Mouse (Mus musculus) liver, embryonic 16.5 days (tissue): ENCODE data around the gene Thbs3. TPM values are rescaled to one million over a fixed set of nuclear protein-coding genes. Genes with fewer than 3 reads are reported as not detected.

Experiments used
- ATAC-seq: fragments of 200-750 bp; cut with Nextera tagmentation; 2 replicates; pipeline ENCODE4 v1.8.0; 2017; ENCODE audit warnings: low read depth, mild to moderate bottlenecking, moderate number of reproducible peaks, moderate library complexity
- H3K27ac ChIP-seq: fragments of 300-500 bp; sonication (generic); 2 replicates; pipeline ENCODE4 v1.5.1; 2014; ENCODE audit warnings: mild to moderate bottlenecking, low read length
- H3K27me3 ChIP-seq: fragments of 300-500 bp; sonication (generic); 2 replicates; pipeline ENCODE4 v1.6.1; 2014; ENCODE audit warnings: low read depth, low read length, mixed read lengths; ENCODE audit not compliant: control insufficient read depth, insufficient read depth
- H3K36me3 ChIP-seq: fragments of 300-500 bp; sonication (generic); 2 replicates; pipeline ENCODE4 v1.6.1; 2014; ENCODE audit warnings: mild to moderate bottlenecking; ENCODE audit not compliant: control insufficient read depth, insufficient read depth
- H3K4me1 ChIP-seq: fragments of 300-500 bp; sonication (generic); 2 replicates; pipeline ENCODE4 v1.6.1; 2014; ENCODE audit warnings: low read depth, low read length, mixed read lengths; ENCODE audit not compliant: control insufficient read depth
- H3K4me2 ChIP-seq: fragments of 300-500 bp; sonication (generic); 2 replicates; pipeline ENCODE4 v1.6.1; 2014; ENCODE audit warnings: low read depth, low read length, mixed read lengths
- H3K4me3 ChIP-seq: fragments of 300-500 bp; sonication (generic); 2 replicates; pipeline ENCODE4 v1.5.1; 2014; ENCODE audit warnings: low read depth, mild to moderate bottlenecking, low read length
- H3K9ac ChIP-seq: fragments of 300-500 bp; sonication (generic); 2 replicates; pipeline ENCODE4 v1.6.1; 2014; ENCODE audit warnings: low read depth, low read length
- H3K9me3 ChIP-seq: fragments of 300-500 bp; sonication (generic); replicated peaks from 2 replicates; pipeline ENCODE4 v1.6.1; 2016; ENCODE audit warnings: low read length; ENCODE audit not compliant: control insufficient read depth
- whole genome bisulfite sequencing: fragments of 180-500 bp; shearing (Covaris S2); extraction: QIAGEN DNeasy Blood & Tissue Kit; methylation state at CpG from one replicate; pipeline ENCODE4 v1.1.7; 2014; ENCODE audit not compliant: insufficient replicate concordance; 5-methylcytosine and 5-hydroxymethylcytosine counted together
- microRNA counts: library from miRNA; unstranded; fragments of <30 nt; microRNA quantifications from one replicate; lab custom pipeline; 2016
- microRNA-seq: library from miRNA; unstranded; fragments of <30 nt; microRNA quantifications from one replicate; pipeline ENCODE4, GENCODE M21; 2016
- polyA plus RNA-seq: library from polyadenylated mRNA; unstranded; fragments of >200 nt; fragmentation: Nextera tagmentation; extraction: Ambion mirVana; gene quantifications from 2 replicates; pipeline ENCODE4 v1.2.1, GENCODE M21; 2015

Gene Thbs3
- polyA plus RNA-seq, 1 experiment from 2014 or later, result 2.0 TPM

- H3K4me3 ChIP-seq, result no peak overlapping the region
- H3K9ac ChIP-seq, result no peak overlapping the region
- ATAC-seq, result no peak
These were observed 53.9 kb downstream of the Thbs3 start for GRCm38 (mm10) chr3:89268916-89269315.

GRCm38 (mm10) chr3:89270051-89270755 lies 55.2 kb downstream of the Thbs3 start, which contains the start of gene Slc50a1:
TSS of gene Slc50a1 (minus strand) at chr3:89270570.
- H3K4me2 ChIP-seq, result peak within 1 kb of the TSS; percentile 81
- ATAC-seq, result peak; percentile 64
- H3K4me1 ChIP-seq, result peaks cover 23% of the 10 kb centered on the region
- peak within 1 kb of the TSS; percentile 51 for H3K27ac ChIP-seq
- peak within 1 kb of the TSS; percentile 68 for H3K9ac ChIP-seq
- no peaks in the 10 kb centered on the region for H3K36me3 ChIP-seq
- no peaks in the 10 kb centered on the region for H3K9me3 ChIP-seq
- WGBS, result 1% methylated on average over 39 of the region's 39 CpGs
- H3K4me3 ChIP-seq, result peak within 1 kb of the TSS; percentile 70
- H3K27me3 ChIP-seq, result no peaks in the 10 kb centered on the region

More at GRCm38 (mm10) chr3:89268916-89269315, 53.9 kb downstream of the Thbs3 start:
- H3K36me3 ChIP-seq, result no peaks in the 10 kb centered on the region
- peaks cover 23% of the 10 kb centered on the region for H3K4me1 ChIP-seq
- H3K27me3 ChIP-seq, result no peaks in the 10 kb centered on the region
- no peak overlapping the region for H3K4me2 ChIP-seq
- no peak overlapping the region for H3K27ac ChIP-seq
- WGBS, result 71% methylated on average over 8 of the region's 8 CpGs
- no peaks in the 10 kb centered on the region for H3K9me3 ChIP-seq

GRCm38 (mm10) chr3:89270891-89271290 lies 55.9 kb downstream of the Thbs3 start:
- 65% methylated on average over 6 of the region's 6 CpGs for WGBS
- Histone ChIP-seq H3K4me3 (peak overlapping the region; percentile 70), H3K27me3 (no peaks in the 10 kb centered on the region), H3K4me2 (peak overlapping the region; percentile 81), H3K9ac (no peak overlapping the region), H3K9me3 (no peaks in the 10 kb centered on the region), H3K27ac (no peak overlapping the region; the same call in 1 of the 2 replicates), H3K36me3 (no peaks in the 10 kb centered on the region), H3K4me1 (peaks cover 23% of the 10 kb centered on the region)
- no peak for ATAC-seq

GRCm38 (mm10) chr3:89271760-89272159 lies 56.8 kb downstream of the Thbs3 start:
- whole genome bisulfite sequencing, result 69% methylated on average over 6 of the region's 6 CpGs
- no peaks in the 10 kb centered on the region for H3K27me3 ChIP-seq
- H3K36me3 ChIP-seq, result no peaks in the 10 kb centered on the region
- H3K4me3 ChIP-seq, result no peak overlapping the region
- H3K4me1 ChIP-seq, result peaks cover 22% of the 10 kb centered on the region
- H3K4me2 ChIP-seq, result no peak overlapping the region
- H3K9ac ChIP-seq, result no peak overlapping the region
- no peaks in the 10 kb centered on the region for H3K9me3 ChIP-seq
- no peak overlapping the region for H3K27ac ChIP-seq
- no peak for ATAC-seq

- no peak for ATAC-seq
- H3K4me2 ChIP-seq, result no peak overlapping the region
- no peak overlapping the region for H3K27ac ChIP-seq
- no peak overlapping the region for H3K4me3 ChIP-seq
- 80% methylated on average over 13 of the region's 13 CpGs for WGBS
- no peak overlapping the region for H3K9ac ChIP-seq
- no peaks in the 10 kb centered on the region for H3K9me3 ChIP-seq
- peaks cover 36% of the 10 kb centered on the region for H3K27me3 ChIP-seq
- H3K4me1 ChIP-seq, result no peaks in the 10 kb centered on the region; the same call in 1 of the 2 replicates
- H3K36me3 ChIP-seq, result no peaks in the 10 kb centered on the region
These were observed 61.1 kb downstream of the Thbs3 start for GRCm38 (mm10) chr3:89276061-89276460.

MicroRNAs within 50 kb of the gene (microRNA counts, 519-probe panel; counts per million panel counts)
- 1,181 counts per million, percentile 8 among the panel's probes with 10 or more counts for microRNA mmu-miR-92b (lab: Ali Mortazavi, UCI)

Small RNA genes within 50 kb of the gene (microRNA-seq; reads per million reads assigned to microRNA genes)
- gene Mir92b, result 20.7 reads per million, percentile 37 among the genes with 10 or more reads in this experiment

Other genes starting within 250 kb of the Thbs3 start
- gene Rusc1, start 121.9 kb upstream of the Thbs3 start, polyA plus RNA-seq, result 2.6 and 3.3 TPM in 2 replicates
- 0.11 TPM in 1 of 2 replicates, not detected in the other for gene Gm43738, start 114.1 kb upstream of the Thbs3 start, polyA plus RNA-seq
- gene Fdps, start 113.2 kb upstream of the Thbs3 start, polyA plus RNA-seq, result 375 and 379 TPM in 2 replicates
- gene Pklr, start 79.0 kb upstream of the Thbs3 start, polyA plus RNA-seq, result 102 and 104 TPM in 2 replicates
- gene Hcn3, start 55.0 kb upstream of the Thbs3 start, polyA plus RNA-seq, result 0.29 and 0.32 TPM in 2 replicates
- gene Clk2, start 50.4 kb upstream of the Thbs3 start, polyA plus RNA-seq, result 6.4 and 8.4 TPM in 2 replicates
- gene Scamp3, start 37.7 kb upstream of the Thbs3 start, polyA plus RNA-seq, result 47.5 and 49.0 TPM in 2 replicates
- gene Fam189b, start 32.0 kb upstream of the Thbs3 start, polyA plus RNA-seq, result 2.0 and 2.4 TPM in 2 replicates
- gene Gba, start 12.3 kb upstream of the Thbs3 start, polyA plus RNA-seq, result 27.5 and 28.0 TPM in 2 replicates
- gene Mtx1, start 11.9 kb downstream of the Thbs3 start, polyA plus RNA-seq, result 94.4 and 95.3 TPM in 2 replicates
- gene Muc1, start 13.9 kb downstream of the Thbs3 start, polyA plus RNA-seq, result 0.11 and 1.0 TPM in 2 replicates
- gene Krtcap2, start 30.8 kb downstream of the Thbs3 start, polyA plus RNA-seq, result 129 and 131 TPM in 2 replicates
- gene Trim46, start 31.1 kb downstream of the Thbs3 start, polyA plus RNA-seq, result 0.14 and 0.28 TPM in 2 replicates
- gene Dpm3, start 44.2 kb downstream of the Thbs3 start, polyA plus RNA-seq, result 51.9 and 59.4 TPM in 2 replicates
- 18.9 and 22.2 TPM in 2 replicates for gene Slc50a1, start 55.4 kb downstream of the Thbs3 start, polyA plus RNA-seq
- gene Efna1, start 66.0 kb downstream of the Thbs3 start, polyA plus RNA-seq, result 8.1 and 12.7 TPM in 2 replicates
- 0.63 and 0.94 TPM in 2 replicates for gene Efna3, start 107.8 kb downstream of the Thbs3 start, polyA plus RNA-seq
- gene Efna4, start 122.8 kb downstream of the Thbs3 start, polyA plus RNA-seq, result 0.51 and 0.60 TPM in 2 replicates
- gene Adam15, start 134.8 kb downstream of the Thbs3 start, polyA plus RNA-seq, result 9.0 and 11.2 TPM in 2 replicates
- 0.05 TPM in 1 of 2 replicates, not detected in the other for gene Dcst2, start 146.8 kb downstream of the Thbs3 start, polyA plus RNA-seq
- 0.12 TPM in 1 of 2 replicates, not detected in the other for gene Dcst1, start 150.1 kb downstream of the Thbs3 start, polyA plus RNA-seq
- 2.4 and 2.7 TPM in 2 replicates for gene Zbtb7b, start 179.6 kb downstream of the Thbs3 start, polyA plus RNA-seq
- gene Lenep, start 187.6 kb downstream of the Thbs3 start, polyA plus RNA-seq, result not detected in 2 replicates
- 14.9 and 15.1 TPM in 2 replicates for gene Flad1, start 196.7 kb downstream of the Thbs3 start, polyA plus RNA-seq
- gene Cks1b, start 203.2 kb downstream of the Thbs3 start, polyA plus RNA-seq, result 176 and 206 TPM in 2 replicates
- gene Shc1, start 203.3 kb downstream of the Thbs3 start, polyA plus RNA-seq, result 43.2 and 46.0 TPM in 2 replicates
- 6.6 and 8.7 TPM in 2 replicates for gene Pygo2, start 215.0 kb downstream of the Thbs3 start, polyA plus RNA-seq
- gene Pbxip1, start 221.5 kb downstream of the Thbs3 start, polyA plus RNA-seq, result 7.2 and 8.6 TPM in 2 replicates
- gene Pmvk, start 239.4 kb downstream of the Thbs3 start, polyA plus RNA-seq, result 34.8 and 36.9 TPM in 2 replicates